Mouse (Mus musculus): ENCODE results near the gene Zfp69.

Zfp69 gene

GRCm38 (mm10) chr4:120951428-120951973 lies at the start of gene Zfp69:
Gene Zfp69 (minus strand): TSS chr4:120951699.
- DNase-seq (ENCODE audit: extremely low read depth, insufficient read length, low spot score) = peak; percentile 90

GRCm38 (mm10) chr4:121001042-121001441 lies 49.5 kb upstream of the Zfp69 start:
- no peak for DNase-seq (ENCODE audit: extremely low read depth, insufficient read length, low spot score)

GRCm38 (mm10) chr4:120995911-120996310 lies 44.4 kb upstream of the Zfp69 start:
- no peak for DNase-seq (ENCODE audit: extremely low read depth, insufficient read length, low spot score)

- no peak for DNase-seq (ENCODE audit: extremely low read depth, insufficient read length, low spot score)
These were observed 41.5 kb upstream of the Zfp69 start for GRCm38 (mm10) chr4:120993025-120993424.

- no peak for DNase-seq (ENCODE audit: extremely low read depth, insufficient read length, low spot score)
These were observed 40.8 kb upstream of the Zfp69 start for GRCm38 (mm10) chr4:120992284-120992683.

- DNase-seq (ENCODE audit: extremely low read depth, insufficient read length, low spot score) = no peak
These were observed 35.8 kb upstream of the Zfp69 start for GRCm38 (mm10) chr4:120987319-120987718.

GRCm38 (mm10) chr4:120986446-120986845 lies 34.9 kb upstream of the Zfp69 start:
- peak; percentile 26 for DNase-seq (ENCODE audit: extremely low read depth, insufficient read length, low spot score)

- DNase-seq (ENCODE audit: extremely low read depth, insufficient read length, low spot score) = no peak
These were observed 26.7 kb upstream of the Zfp69 start for GRCm38 (mm10) chr4:120978221-120978620.

- DNase-seq (ENCODE audit: extremely low read depth, insufficient read length, low spot score) = peak; percentile 49
These were observed 23.9 kb upstream of the Zfp69 start for GRCm38 (mm10) chr4:120975428-120975734.

- peak; percentile 33 for DNase-seq (ENCODE audit: extremely low read depth, insufficient read length, low spot score)
These were observed 23.4 kb upstream of the Zfp69 start for GRCm38 (mm10) chr4:120974711-120975427.

GRCm38 (mm10) chr4:120971842-120972241 lies 20.3 kb upstream of the Zfp69 start:
- no peak for DNase-seq (ENCODE audit: extremely low read depth, insufficient read length, low spot score)

- DNase-seq (ENCODE audit: extremely low read depth, insufficient read length, low spot score) = no peak
These were observed 18.1 kb upstream of the Zfp69 start for GRCm38 (mm10) chr4:120969382-120970146.

GRCm38 (mm10) chr4:120968486-120968885 lies 17.0 kb upstream of the Zfp69 start:
- DNase-seq (ENCODE audit: extremely low read depth, insufficient read length, low spot score) = no peak

- DNase-seq (ENCODE audit: extremely low read depth, insufficient read length, low spot score) = no peak
These were observed 4.1 kb upstream of the Zfp69 start for GRCm38 (mm10) chr4:120955586-120955985.

- DNase-seq (ENCODE audit: extremely low read depth, insufficient read length, low spot score) = no peak
These were observed 2.2 kb upstream of the Zfp69 start for GRCm38 (mm10) chr4:120953667-120954066.

GRCm38 (mm10) chr4:120953038-120953437 lies 1.5 kb upstream of the Zfp69 start:
- no peak for DNase-seq (ENCODE audit: extremely low read depth, insufficient read length, low spot score)

- DNase-seq (ENCODE audit: extremely low read depth, insufficient read length, low spot score) = no peak
These were observed 664 bp upstream of the Zfp69 start for GRCm38 (mm10) chr4:120952163-120952562.

- no peak for DNase-seq (ENCODE audit: extremely low read depth, insufficient read length, low spot score)
These were observed 604 bp downstream of the Zfp69 start for GRCm38 (mm10) chr4:120950763-120951427.

- no peak for DNase-seq (ENCODE audit: extremely low read depth, insufficient read length, low spot score)
These were observed 2.6 kb downstream of the Zfp69 start for GRCm38 (mm10) chr4:120948938-120949337.

GRCm38 (mm10) chr4:120935006-120935405 lies 16.5 kb downstream of the Zfp69 start:
- DNase-seq (ENCODE audit: extremely low read depth, insufficient read length, low spot score) = no peak

GRCm38 (mm10) chr4:120930736-120931135 lies 20.8 kb downstream of the Zfp69 start:
- no peak for DNase-seq (ENCODE audit: extremely low read depth, insufficient read length, low spot score)
